Mouse (Mus musculus) hindbrain, postnatal 0 days (tissue): ENCODE data around the gene Mecom. TPM values are rescaled to one million over a fixed set of nuclear protein-coding genes. Genes with fewer than 3 reads are reported as not detected.

Experiments used
- ATAC-seq: fragments of 200-750 bp; cut with Nextera tagmentation; 2 replicates; pipeline ENCODE4 v1.8.0; 2017; ENCODE audit warnings: mild to moderate bottlenecking, moderate TSS enrichment, moderate library complexity
- DNase-seq: peaks from one replicate; pipeline ENCODE4 v3.0.0-alpha.2; 2015; ENCODE audit warnings: low spot score
- H3K27ac ChIP-seq: fragments of 300-500 bp; sonication (generic); 2 replicates; pipeline ENCODE4 v1.5.1; 2014; ENCODE audit warnings: mild to moderate bottlenecking
- H3K27me3 ChIP-seq: fragments of 300-500 bp; sonication (generic); 2 replicates; pipeline ENCODE4 v1.6.1; 2014; ENCODE audit warnings: low read length, mixed read lengths; ENCODE audit not compliant: insufficient read depth
- H3K36me3 ChIP-seq: fragments of 300-500 bp; sonication (generic); 2 replicates; pipeline ENCODE4 v1.6.1; 2014; ENCODE audit warnings: low read length, mixed read lengths; ENCODE audit not compliant: insufficient read depth
- H3K4me1 ChIP-seq: fragments of 300-500 bp; sonication (generic); 2 replicates; pipeline ENCODE4 v1.6.1; 2014; ENCODE audit warnings: antibody characterized with exemption, low read length, mixed read lengths; ENCODE audit not compliant: insufficient read depth
- H3K4me2 ChIP-seq: fragments of 300-500 bp; sonication (generic); 2 replicates; pipeline ENCODE4 v1.6.1; 2014; ENCODE audit warnings: low read depth, mild to moderate bottlenecking, low read length, moderate library complexity, mixed read lengths
- H3K4me3 ChIP-seq: fragments of 300-500 bp; sonication (generic); 2 replicates; pipeline ENCODE4 v1.5.1; 2014; ENCODE audit warnings: low read length
- H3K9ac ChIP-seq: fragments of 300-500 bp; sonication (generic); replicated peaks from 2 replicates; pipeline ENCODE4 v1.6.1; 2014; ENCODE audit warnings: mild to moderate bottlenecking, low read length, moderate library complexity, mixed read lengths
- H3K9me3 ChIP-seq: fragments of 300-500 bp; sonication (generic); 2 replicates; pipeline ENCODE4 v1.6.1; 2016; ENCODE audit warnings: low read length, mixed read lengths
- CTCF ChIP-seq: IDR thresholded peaks from 2 replicates; pipeline ENCODE4 v1.5.1; 2016; ENCODE audit warnings: antibody characterized with exemption, control low read depth, low read depth
- WGBS: fragments of 180-500 bp; shearing (Covaris S2); extraction: QIAGEN DNeasy Blood & Tissue Kit; methylation state at CpG from one replicate; pipeline ENCODE4 v1.1.7; 2014; 5-methylcytosine and 5-hydroxymethylcytosine counted together
- polyA plus RNA-seq: library from polyadenylated mRNA; unstranded; fragments of >200 nt; fragmentation: Nextera tagmentation; extraction: Ambion mirVana; gene quantifications from 2 replicates; pipeline ENCODE4 v1.2.1, GENCODE M21; 2015
- total RNA-seq: library from RNA; depleted of rRNA; stranded (reverse); fragments of >200 nt; gene quantifications from 2 replicates; pipeline ENCODE4 v1.2.3, GENCODE M21; 2014

Mecom gene
- total and polyA plus RNA-seq, 2 experiments from 2014 or later = 4.5 to 8.3 TPM

GRCm38 (mm10) chr3:30506329-30507027, 41.3 kb downstream of the Mecom start:
- Histone ChIP-seq H3K27ac (peak overlapping the region; percentile 51; the same call in 1 of the 2 replicates), H3K36me3 (no peaks in the 10 kb centered on the region), H3K27me3 (peaks cover 58% of the 10 kb centered on the region), H3K9ac (no peak overlapping the region; the same call in 1 of the 2 replicates), H3K4me3 (peak overlapping the region; percentile 46), H3K4me2 (peak overlapping the region; percentile 74), H3K9me3 (no peaks in the 10 kb centered on the region), H3K4me1 (no peaks in the 10 kb centered on the region)
- no peak for DNase-seq
- no peak for ATAC-seq
- no peak for TF ChIP-seq CTCF
- WGBS = 8% methylated on average over 17 of the region's 17 CpGs

DNA sequence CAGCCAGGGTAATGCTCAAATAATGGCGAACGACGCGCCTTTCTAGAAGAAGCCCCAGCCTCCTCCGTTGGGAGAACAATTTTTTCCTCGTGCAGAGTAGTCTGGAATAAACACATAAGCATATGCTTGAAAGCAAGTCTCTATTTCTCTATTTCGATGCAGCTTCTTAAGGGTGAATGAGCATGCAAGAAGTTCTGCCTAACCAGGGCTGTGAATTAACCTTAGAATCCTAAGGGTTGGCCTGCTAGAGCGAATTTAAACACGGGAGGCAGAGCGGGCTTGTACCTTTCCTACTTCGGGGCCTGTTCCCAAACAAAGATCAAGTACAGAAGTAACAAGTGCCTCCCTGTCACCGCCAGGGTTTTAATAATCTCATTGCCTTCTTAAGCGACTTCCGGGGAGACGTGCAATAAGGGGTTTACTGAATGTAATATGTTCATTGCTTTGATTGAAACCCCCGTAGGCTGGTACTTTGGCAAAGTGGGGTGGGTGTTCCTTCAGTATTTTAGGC, 42.0 kb downstream of the Mecom start:
- Histone ChIP-seq H3K9me3 (no peaks in the 10 kb centered on the region), H3K4me1 (no peaks in the 10 kb centered on the region), H3K4me3 (no peak overlapping the region), H3K27me3 (peaks cover 52% of the 10 kb centered on the region), H3K9ac (no peak overlapping the region), H3K4me2 (no peak overlapping the region), H3K27ac (no peak overlapping the region), H3K36me3 (no peaks in the 10 kb centered on the region)
- no peak for ATAC-seq
- WGBS = 18% methylated on average over 16 of the region's 16 CpGs
- no peak for TF ChIP-seq CTCF
- no peak for DNase-seq

GRCm38 (mm10) chr3:30504561-30504960, 43.2 kb downstream of the Mecom start:
- no peak overlapping the region for H3K4me3 ChIP-seq
- no peaks in the 10 kb centered on the region for H3K4me1 ChIP-seq
- H3K27me3 ChIP-seq = peaks cover 39% of the 10 kb centered on the region
- no peak for DNase-seq
- H3K27ac ChIP-seq = no peak overlapping the region
- ATAC-seq = no peak
- no peak for TF ChIP-seq CTCF
- WGBS = 59% methylated on average over 7 of the region's 7 CpGs
- H3K9ac ChIP-seq = no peak overlapping the region
- no peak overlapping the region for H3K4me2 ChIP-seq
- no peaks in the 10 kb centered on the region for H3K36me3 ChIP-seq
- no peaks in the 10 kb centered on the region for H3K9me3 ChIP-seq

DNA sequence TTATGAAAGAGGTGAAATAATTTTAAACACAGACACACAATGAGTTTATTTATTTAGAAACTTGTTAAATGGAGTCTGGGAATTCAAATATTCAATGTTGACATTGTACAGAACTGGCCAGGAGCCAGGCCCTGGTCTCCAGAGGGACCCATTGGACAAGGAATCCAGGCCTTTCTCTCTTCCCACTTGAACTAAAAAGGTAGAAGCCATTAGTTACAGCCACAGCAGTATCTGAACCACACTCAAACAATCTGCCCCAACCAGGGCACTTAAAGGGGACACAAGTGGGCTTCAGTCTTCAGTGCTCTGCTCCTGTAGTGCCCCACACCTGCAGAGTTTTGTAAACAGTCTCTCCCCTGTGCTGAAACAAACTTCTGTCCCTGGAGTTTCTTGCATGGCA, 44.0 kb downstream of the Mecom start:
- H3K9me3 ChIP-seq = no peaks in the 10 kb centered on the region
- H3K9ac ChIP-seq = no peak overlapping the region
- no peak overlapping the region for H3K4me2 ChIP-seq
- ATAC-seq = no peak
- H3K4me3 ChIP-seq = no peak overlapping the region
- H3K27me3 ChIP-seq = peaks cover 33% of the 10 kb centered on the region
- no peaks in the 10 kb centered on the region for H3K36me3 ChIP-seq
- H3K27ac ChIP-seq = no peak overlapping the region
- TF ChIP-seq CTCF = no peak
- no peak for DNase-seq
- no peaks in the 10 kb centered on the region for H3K4me1 ChIP-seq

DNA sequence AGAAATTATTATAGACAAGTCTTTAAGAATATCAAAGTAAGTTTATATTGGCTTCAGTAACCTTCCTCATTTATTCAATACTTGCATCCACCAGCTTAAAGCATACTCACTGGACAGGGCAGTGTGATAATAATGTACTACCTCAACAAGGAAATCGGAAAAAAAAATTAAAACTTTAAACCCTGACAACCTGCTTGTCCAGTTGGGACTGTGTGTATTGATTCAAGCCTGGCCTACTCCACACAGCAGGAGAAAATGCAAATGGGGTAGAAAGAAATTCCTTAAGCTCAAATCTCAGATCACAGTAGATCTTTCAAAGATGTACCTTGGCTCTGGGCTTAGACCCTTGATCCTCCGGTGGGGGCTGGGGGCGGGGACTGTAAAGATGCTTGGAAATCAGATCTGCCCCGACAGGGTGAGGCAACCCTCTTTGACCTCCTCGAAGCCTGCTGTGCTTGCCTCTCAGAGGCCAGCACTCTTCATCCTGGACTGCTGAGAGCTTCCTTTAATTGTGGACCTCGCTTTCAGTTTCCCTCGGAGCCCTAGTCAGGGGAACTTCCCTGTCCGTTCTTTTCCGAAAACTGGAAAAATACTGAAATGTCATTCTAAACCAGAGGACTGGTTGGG, 49.5 kb downstream of the Mecom start:
- no peak for ATAC-seq
- DNase-seq = no peak
- Histone ChIP-seq H3K9me3 (0 out of 2 replicates have a peak, but pooled peaks cover under 1% of the 10 kb centered on the region), H3K27ac (no peak overlapping the region), H3K4me2 (no peak overlapping the region), H3K4me3 (no peak overlapping the region), H3K9ac (no peak overlapping the region), H3K36me3 (no peaks in the 10 kb centered on the region), H3K4me1 (no peaks in the 10 kb centered on the region), H3K27me3 (0 out of 2 replicates have a peak, but pooled peaks cover 2% of the 10 kb centered on the region)
- no peak for TF ChIP-seq CTCF
- WGBS = 27% methylated on average over 9 of the region's 9 CpGs

GRCm38 (mm10) chr3:30494371-30494770, 53.4 kb downstream of the Mecom start:
- Histone ChIP-seq H3K9ac (no peak overlapping the region), H3K4me3 (no peak overlapping the region), H3K4me2 (no peak overlapping the region), H3K9me3 (peaks cover 3% of the 10 kb centered on the region; the same call in 1 of the 2 replicates), H3K4me1 (no peaks in the 10 kb centered on the region), H3K27me3 (no peaks in the 10 kb centered on the region), H3K27ac (no peak overlapping the region), H3K36me3 (no peaks in the 10 kb centered on the region)
- no peak for ATAC-seq
- 62% methylated on average over 2 of the region's 2 CpGs for WGBS
- no peak for DNase-seq
- no peak for TF ChIP-seq CTCF

GRCm38 (mm10) chr3:30488808-30489207, 59.0 kb downstream of the Mecom start:
- ATAC-seq (no peak), DNase-seq (no peak)
- TF ChIP-seq CTCF = no peak
- no peak overlapping the region for H3K9ac ChIP-seq
- H3K36me3 ChIP-seq = no peaks in the 10 kb centered on the region
- no peak overlapping the region for H3K27ac ChIP-seq
- H3K4me2 ChIP-seq = no peak overlapping the region
- H3K4me3 ChIP-seq = no peak overlapping the region
- no peaks in the 10 kb centered on the region for H3K4me1 ChIP-seq
- peaks cover 3% of the 10 kb centered on the region; the same call in 1 of the 2 replicates for H3K9me3 ChIP-seq
- no peaks in the 10 kb centered on the region for H3K27me3 ChIP-seq
- 70% methylated on average over 4 of the region's 4 CpGs for WGBS
